Mouse (Mus musculus) embryo, embryonic 11 days (tissue): ENCODE data around the gene Dpyd.

ENCODE experiments used
- DNase-seq: peaks from one replicate; pipeline ENCODE4 v3.0.0-alpha.2; 2015

Dpyd gene

GRCm38 (mm10) chr3:118561554-118562310 lies at the start of gene Dpyd:
Gene Dpyd (plus strand): TSS chr3:118562129.
- peak; percentile 93 for DNase-seq

DNA sequence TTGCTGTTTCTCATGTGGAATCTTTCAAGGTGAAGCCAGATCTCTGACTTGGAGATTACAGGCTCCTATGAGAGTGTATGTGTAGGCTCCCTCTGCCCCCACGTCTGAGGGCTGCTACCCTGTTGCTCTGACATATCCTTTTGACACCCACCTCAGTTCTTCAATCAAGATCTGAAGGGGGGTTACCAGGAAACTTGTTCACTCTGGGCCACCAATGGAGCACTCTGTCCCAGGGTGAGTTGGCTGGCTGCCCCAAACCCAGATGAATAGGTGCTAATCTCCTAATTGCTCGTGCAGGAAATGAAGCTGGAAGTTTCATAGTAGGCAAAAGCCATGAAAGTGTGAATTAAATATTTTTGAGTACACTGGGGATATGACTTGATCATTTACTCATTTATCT lies 24.3 kb upstream of the Dpyd start:
- DNase-seq, result no peak

GRCm38 (mm10) chr3:118541766-118542165 lies 20.2 kb upstream of the Dpyd start:
- DNase-seq, result no peak

GRCm38 (mm10) chr3:118547551-118548210 lies 14.2 kb upstream of the Dpyd start:
- DNase-seq, result peak; percentile 72

DNA sequence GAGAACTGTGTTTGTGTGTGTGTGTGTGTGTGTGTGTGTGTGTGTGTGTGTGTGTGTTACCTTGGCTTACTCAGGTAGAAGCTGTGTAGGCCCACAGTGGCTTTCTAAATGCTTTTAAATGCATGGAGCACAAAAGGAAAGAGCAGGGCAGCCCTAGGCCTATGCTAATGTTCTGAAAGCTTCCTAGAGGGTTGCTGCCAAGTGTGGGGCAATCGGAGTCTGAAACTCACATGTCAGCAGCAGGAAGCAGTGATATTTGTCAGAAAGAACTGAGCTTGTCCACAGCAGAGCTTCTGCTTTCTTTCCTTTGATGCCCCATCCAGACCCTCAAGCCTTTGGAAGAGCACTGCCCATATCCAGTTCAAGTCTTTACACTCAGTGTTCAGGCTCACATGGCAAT lies 4.3 kb upstream of the Dpyd start:
- no peak for DNase-seq

DNA sequence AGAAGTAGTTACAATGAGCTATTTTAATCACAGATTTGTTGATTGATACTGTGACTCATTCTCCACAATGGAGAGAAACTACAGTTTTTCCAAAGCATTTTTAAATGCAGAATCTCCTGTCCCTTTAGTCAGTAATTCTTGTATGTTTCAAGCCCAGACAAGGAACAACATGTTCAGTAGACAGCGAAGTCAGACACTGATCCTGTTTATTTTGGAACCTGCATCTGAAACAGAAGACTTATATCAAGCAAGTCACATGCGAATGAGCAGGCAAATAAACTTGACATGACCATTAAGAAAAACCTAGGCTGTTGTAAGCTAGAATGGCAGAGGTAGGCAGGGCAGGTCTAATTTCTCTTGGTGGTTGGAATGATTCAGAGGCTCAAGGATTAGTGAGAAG lies 2.0 kb upstream of the Dpyd start:
- no peak for DNase-seq

GRCm38 (mm10) chr3:118562311-118562671 lies 362 bp downstream of the Dpyd start:
- DNase-seq, result no peak

GRCm38 (mm10) chr3:118566779-118567178 lies 4.8 kb downstream of the Dpyd start:
- DNase-seq, result no peak

- DNase-seq, result peak; percentile 26
Measured at GRCm38 (mm10) chr3:118570197-118570596, 8.3 kb downstream of the Dpyd start.

DNA sequence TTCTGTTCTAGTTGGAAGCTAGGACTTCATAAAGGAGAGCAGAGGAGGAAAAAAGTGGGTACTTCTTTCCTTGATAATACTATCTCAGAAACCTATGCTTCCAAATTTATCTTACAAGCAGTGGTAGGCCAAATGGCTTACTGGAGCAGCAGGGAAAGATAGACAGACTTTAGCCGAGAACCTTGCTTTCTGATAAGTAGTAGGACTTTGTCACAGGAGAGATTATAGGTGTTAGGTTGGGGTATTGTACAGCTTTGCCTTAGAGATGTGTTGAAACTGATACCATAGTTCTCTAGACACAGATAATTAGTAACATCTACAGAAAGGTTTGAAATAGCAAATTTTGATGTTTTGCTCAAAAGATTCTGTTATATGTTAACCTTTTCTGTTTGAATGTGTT lies 28.6 kb downstream of the Dpyd start:
- no peak for DNase-seq

DNA sequence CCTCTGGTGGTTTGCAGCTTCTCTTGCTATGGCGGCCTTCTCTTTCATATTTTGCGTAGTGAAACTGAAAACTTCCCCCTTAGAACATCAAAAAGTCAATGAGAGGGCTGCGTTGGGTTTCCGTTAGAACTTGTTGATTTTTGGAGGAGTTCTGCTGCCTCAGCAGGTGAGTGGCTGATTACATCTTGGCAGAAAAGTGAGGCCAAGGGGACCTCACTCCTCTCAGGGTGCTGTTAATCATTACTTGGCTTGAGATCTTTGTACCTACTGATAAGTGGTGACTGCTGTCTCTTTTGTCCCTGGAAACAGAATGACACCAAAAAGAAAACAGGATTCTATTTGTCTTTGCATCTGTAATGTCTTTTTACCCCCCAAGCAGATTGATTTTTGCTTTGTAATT lies 32.9 kb downstream of the Dpyd start:
- DNase-seq, result no peak

DNA sequence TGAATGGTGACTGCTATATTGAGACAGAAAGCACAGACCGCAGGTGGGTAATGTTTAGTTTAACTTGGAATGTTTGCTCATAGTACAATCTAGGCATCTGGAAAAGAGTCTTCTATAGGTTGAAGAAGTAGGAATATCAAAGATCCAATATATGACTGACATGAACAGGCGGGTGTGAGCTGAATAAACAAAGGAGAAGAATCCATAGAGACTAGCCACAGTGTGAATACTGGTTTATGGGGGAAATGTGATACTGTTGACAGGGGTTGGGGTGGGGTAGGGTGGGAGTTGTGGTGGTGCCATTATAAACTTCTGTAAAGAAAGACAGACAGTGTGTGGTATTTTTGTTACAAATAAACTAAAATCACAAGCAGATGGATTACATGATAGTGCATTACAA lies 33.8 kb downstream of the Dpyd start:
- no peak for DNase-seq

GRCm38 (mm10) chr3:118601689-118602640 lies 40.0 kb downstream of the Dpyd start:
- DNase-seq, result no peak

DNA sequence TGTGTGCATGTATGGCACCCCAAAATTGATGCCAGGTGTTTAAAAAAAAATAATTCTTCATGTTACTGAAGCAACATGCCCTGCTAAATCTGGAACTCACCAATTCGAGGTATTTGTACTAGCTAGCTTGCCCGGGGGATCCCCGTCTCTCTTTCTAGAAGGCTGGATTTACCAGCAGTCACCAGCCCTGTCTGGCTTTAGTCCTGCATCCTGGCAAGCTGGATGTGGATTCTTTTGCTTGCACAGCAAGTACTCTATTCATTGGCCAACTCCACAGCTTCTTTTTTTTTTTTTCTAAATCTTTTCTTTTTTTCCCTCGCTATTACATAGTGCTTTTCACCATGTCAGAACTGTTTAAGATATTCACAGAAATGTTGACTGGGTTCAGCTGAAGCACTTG lies 46.8 kb downstream of the Dpyd start:
- DNase-seq, result no peak

GRCm38 (mm10) chr3:118626455-118627375 lies 64.8 kb downstream of the Dpyd start:
- peak; percentile 35 for DNase-seq

GRCm38 (mm10) chr3:118629737-118630136 lies 67.8 kb downstream of the Dpyd start:
- DNase-seq, result no peak

GRCm38 (mm10) chr3:118646024-118646570 lies 84.2 kb downstream of the Dpyd start:
- peak; percentile 14 for DNase-seq

DNA sequence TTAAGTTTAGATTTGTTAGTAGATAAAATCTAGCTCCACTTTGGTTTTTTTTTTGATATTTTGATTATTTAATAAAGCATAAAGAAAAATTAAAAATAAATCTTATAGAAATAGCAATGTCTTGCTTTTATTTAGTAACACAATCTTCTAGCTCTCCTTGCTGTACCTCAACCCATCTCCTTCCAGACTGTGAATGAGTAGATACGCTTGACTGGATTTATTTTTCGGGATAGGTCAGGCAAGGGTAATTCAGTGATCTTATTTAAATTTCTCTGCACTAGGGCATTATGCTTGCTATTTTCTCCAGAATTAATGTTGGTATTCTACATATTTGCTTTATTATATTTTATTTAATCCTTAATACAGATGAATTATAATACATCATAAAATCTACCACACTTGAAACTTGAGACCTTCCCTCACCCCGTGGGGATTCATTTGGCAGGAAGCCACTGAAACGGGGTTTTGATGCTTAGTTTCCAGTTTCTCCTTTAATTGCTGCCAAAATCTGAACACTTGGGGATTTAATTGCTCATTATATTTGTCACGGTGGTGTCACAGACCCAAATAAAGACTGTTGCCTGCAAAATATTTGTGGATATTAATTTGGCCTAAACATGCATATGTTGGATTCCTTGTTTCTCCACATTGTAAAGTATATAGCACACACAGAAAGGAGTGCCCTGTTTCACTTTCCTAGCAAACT lies 102.2 kb downstream of the Dpyd start:
- DNase-seq, result no peak

DNA sequence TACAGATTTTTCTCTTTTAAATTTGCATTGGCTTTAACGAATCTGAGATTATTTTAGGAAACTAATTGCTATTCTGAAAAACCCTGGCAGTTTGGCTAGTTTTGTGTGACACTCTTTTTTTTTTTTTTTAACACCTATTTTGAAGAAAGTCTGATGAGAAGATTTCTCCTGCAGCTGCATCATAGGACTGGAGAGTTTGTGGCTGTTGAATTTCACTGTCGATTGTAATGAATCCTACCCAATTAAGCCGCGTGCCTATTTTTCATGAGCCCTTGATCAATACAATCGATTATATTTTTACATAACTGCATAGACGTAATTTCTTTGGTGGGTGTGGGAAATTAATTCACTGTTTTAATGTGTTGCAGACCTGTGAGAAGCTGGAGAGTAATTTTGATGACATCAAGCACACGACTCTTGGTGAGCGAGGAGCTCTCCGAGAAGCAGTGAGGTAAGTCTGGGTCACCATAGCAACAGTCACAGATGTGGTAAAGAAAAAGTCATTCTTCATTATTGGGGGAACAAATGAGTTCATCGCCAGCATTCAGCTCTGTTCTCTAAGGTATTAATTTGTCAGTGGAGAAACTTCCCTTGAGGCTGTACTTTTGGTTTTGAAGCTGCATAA lies 112.3 kb downstream of the Dpyd start:
- peak; percentile 76 for DNase-seq

- peak; percentile 18 for DNase-seq
Measured at GRCm38 (mm10) chr3:118675441-118675840, 113.5 kb downstream of the Dpyd start.
